In the genomic region with DNA sequence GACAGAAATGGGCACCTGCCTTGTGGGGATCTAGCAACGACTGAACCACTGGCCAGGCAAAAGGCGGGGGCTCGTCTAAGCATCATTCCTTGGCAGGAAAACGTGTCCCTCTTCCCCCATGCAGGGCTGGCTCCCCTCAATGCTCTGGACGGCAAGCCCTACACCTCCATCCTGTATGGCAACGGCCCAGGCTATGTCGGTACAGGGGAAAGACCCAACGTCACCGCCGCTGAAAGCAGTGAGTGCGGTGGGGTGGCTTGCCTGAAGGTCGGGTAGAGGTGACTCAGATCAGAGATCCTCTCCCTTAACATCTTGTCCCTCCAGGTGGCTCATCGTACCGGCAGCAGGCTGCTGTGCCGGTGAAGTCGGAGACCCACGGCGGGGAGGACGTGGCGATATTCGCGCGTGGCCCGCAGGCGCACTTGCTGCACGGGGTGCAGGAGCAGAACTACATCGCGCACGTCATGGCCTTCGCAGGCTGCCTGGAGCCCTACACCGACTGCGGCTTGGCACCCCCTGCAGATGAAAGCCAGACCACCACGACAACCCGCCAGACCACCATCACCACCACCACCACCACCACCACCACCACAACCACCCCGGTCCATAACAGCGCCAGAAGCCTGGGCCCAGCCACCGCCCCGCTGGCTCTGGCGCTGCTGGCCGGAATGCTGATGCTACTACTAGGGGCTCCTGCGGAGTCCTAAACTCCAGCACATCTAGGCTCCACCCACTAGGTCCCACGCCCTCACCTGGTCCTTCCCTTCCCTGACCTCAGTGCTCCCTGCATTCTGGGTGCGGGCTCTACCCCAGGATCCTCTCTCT, we compare ENCODE assay signal across 11 mouse cellular contexts. TPM values are rescaled to one million over a fixed set of nuclear protein-coding genes. Genes with fewer than 3 reads are reported as not detected.
A peak's percentile ranks its signal among the peaks of the same experiment; 100 is the strongest.
DNase-seq lines count a peak whose midpoint lies in the region; ATAC-seq lines count a peak whose summit lies in the region.
"Had no signal": no experiment of that assay in that cellular context is flagged by ENCODE, and none has a peak within 500 bp of the region (broad histone marks: within the 10 kb centered on the region; RNA-seq: fewer than 3 reads in every experiment).

No protein-coding gene starts in this region.

- H3K4me3 ChIP-seq in neural tube, embryonic 12.5 days = 0 out of 2 replicates have a peak overlapping the region, but pooled peaks have one; percentile 4
- H3K4me3 ChIP-seq: liver, embryonic 15.5 days had no signal

- 6% methylated on average over 43 of the region's 43 CpGs for WGBS in neural tube, embryonic 12.5 days

- no peaks in the 10 kb centered on the region for H3K9me3 ChIP-seq in neural tube, embryonic 12.5 days
- H3K9me3 ChIP-seq: liver, embryonic 15.5 days had no signal

- intact Hi-C loops in gastrocnemius, postnatal 14 days (cut with DNase I; ENCODE audit: low total_unique reads) = no loop called here

- DNase-seq in cerebellum, postnatal 36 days = peak; percentile 10 to 23
- DNase-seq in cerebellum, adult 11-12 months = no peak
- peak; percentile 42 for DNase-seq in thymus, postnatal 14 days
- DNase-seq in thymus, postnatal 0 days (ENCODE audit: low spot score) = no peak
- peak; percentile 17 to 21 for DNase-seq in layer of hippocampus, postnatal 14 days (ENCODE audit: low spot score in 2 of 2)
- DNase-seq in gastrocnemius, postnatal 14 days = no peak
- DNase-seq in urinary bladder, adult 2 months (ENCODE audit: low spot score) = no peak

- no peaks in the 10 kb centered on the region for H3K36me3 ChIP-seq in neural tube, embryonic 12.5 days
- H3K36me3 ChIP-seq: liver, embryonic 15.5 days had no signal

- no peak overlapping the region for H3K27ac ChIP-seq in neural tube, embryonic 12.5 days
- H3K27ac ChIP-seq: liver, embryonic 15.5 days had no signal

- no peaks in the 10 kb centered on the region for H3K4me1 ChIP-seq in neural tube, embryonic 12.5 days
- H3K4me1 ChIP-seq: liver, embryonic 15.5 days had no signal

- H3K9ac ChIP-seq in neural tube, embryonic 12.5 days = no peak overlapping the region
- H3K9ac ChIP-seq: liver, embryonic 15.5 days had no signal

- H3K27me3 ChIP-seq in neural tube, embryonic 12.5 days (replicated peaks) = peaks cover 37% of the 10 kb centered on the region

- ATAC-seq in neural tube, embryonic 12.5 days (ENCODE audit: low FRiP score, low read depth) = peak; percentile 33; the same call in 1 of the 2 replicates

- H3K4me2 ChIP-seq in neural tube, embryonic 12.5 days (replicated peaks) = peak overlapping the region; percentile 45
- H3K4me2 ChIP-seq: liver, embryonic 15.5 days had no signal

RNA-seq across cellular contexts. Expression of gene Akp3, which starts 2.6 kb away (rescaled TPM):
- polyA plus RNA-seq in thymus, postnatal 0 days (2015; fragmentation: Nextera tagmentation; extraction: Ambion mirVana) = 0.26 and 0.60 TPM in 2 replicates
- total RNA-seq in layer of hippocampus, postnatal 14 days (2021) = not detected
- not detected in 2 replicates for polyA plus RNA-seq in neural tube, embryonic 12.5 days (2016; fragmentation: Nextera tagmentation; extraction: Ambion mirVana)
- total RNA-seq in gastrocnemius, postnatal 14 days (2021) = not detected
- 0.04 TPM in 1 of 2 replicates, not detected in the other for polyA plus RNA-seq in urinary bladder, adult 2 months (2012; rRNA removed)
- total RNA-seq: common myeloid progenitor, adult 5-6 weeks had no signal
- polyA plus RNA-seq: liver, embryonic 15.5 days had no signal

RNA-seq across cellular contexts. Expression of gene Alpi, which starts 26.0 kb away (rescaled TPM):
- polyA plus RNA-seq in thymus, postnatal 0 days (2015; fragmentation: Nextera tagmentation; extraction: Ambion mirVana) = 0.22 and 0.28 TPM in 2 replicates
- under 1 TPM in 1 of 2 experiments, not detected in 1; 0.14 TPM for total RNA-seq in layer of hippocampus, postnatal 14 days (2021)
- not detected in 2 replicates for polyA plus RNA-seq in neural tube, embryonic 12.5 days (2016; fragmentation: Nextera tagmentation; extraction: Ambion mirVana)
- not detected for total RNA-seq in gastrocnemius, postnatal 14 days (2021)
- 0.06 TPM in 1 of 2 replicates, not detected in the other for polyA plus RNA-seq in urinary bladder, adult 2 months (2012; rRNA removed)
- total RNA-seq: common myeloid progenitor, adult 5-6 weeks had no signal

RNA-seq across cellular contexts. Expression of gene Ecel1, which starts 28.9 kb away (rescaled TPM):
- 0.32 and 0.55 TPM in 2 replicates for polyA plus RNA-seq in thymus, postnatal 0 days (2015; fragmentation: Nextera tagmentation; extraction: Ambion mirVana)
- total RNA-seq in layer of hippocampus, postnatal 14 days (2021) = 1 to 10 TPM; 3.6 to 4.4 TPM
- 65.3 and 70.1 TPM in 2 replicates for polyA plus RNA-seq in neural tube, embryonic 12.5 days (2016; fragmentation: Nextera tagmentation; extraction: Ambion mirVana)
- total RNA-seq in gastrocnemius, postnatal 14 days (2021) = not detected
- 0.10 TPM in 1 of 2 replicates, not detected in the other for polyA plus RNA-seq in urinary bladder, adult 2 months (2012; rRNA removed)
- total RNA-seq: common myeloid progenitor, adult 5-6 weeks had no signal
- polyA plus RNA-seq: liver, embryonic 15.5 days had no signal

RNA-seq across cellular contexts. Expression of gene Alppl2, which starts 37.7 kb away (rescaled TPM):
- 0.33 and 0.46 TPM in 2 replicates for polyA plus RNA-seq in thymus, postnatal 0 days (2015; fragmentation: Nextera tagmentation; extraction: Ambion mirVana)
- not detected for total RNA-seq in layer of hippocampus, postnatal 14 days (2021)
- polyA plus RNA-seq in neural tube, embryonic 12.5 days (2016; fragmentation: Nextera tagmentation; extraction: Ambion mirVana) = not detected in 2 replicates
- total RNA-seq in gastrocnemius, postnatal 14 days (2021) = not detected
- not detected in 2 replicates for polyA plus RNA-seq in urinary bladder, adult 2 months (2012; rRNA removed)
- total RNA-seq: common myeloid progenitor, adult 5-6 weeks had no signal
- polyA plus RNA-seq: liver, embryonic 15.5 days; stomach, embryonic 16.5 days had no signal

RNA-seq across cellular contexts. Expression of gene Prss56, which starts 55.7 kb away (rescaled TPM):
- 0.10 and 0.36 TPM in 2 replicates for polyA plus RNA-seq in thymus, postnatal 0 days (2015; fragmentation: Nextera tagmentation; extraction: Ambion mirVana)
- total RNA-seq in layer of hippocampus, postnatal 14 days (2021) = under 1 TPM; 0.62 to 0.91 TPM
- polyA plus RNA-seq in neural tube, embryonic 12.5 days (2016; fragmentation: Nextera tagmentation; extraction: Ambion mirVana) = 2.7 and 4.6 TPM in 2 replicates
- total RNA-seq in gastrocnemius, postnatal 14 days (2021) = not detected
- polyA plus RNA-seq in urinary bladder, adult 2 months (2012; rRNA removed) = not detected in 2 replicates
- total RNA-seq: common myeloid progenitor, adult 5-6 weeks had no signal
- polyA plus RNA-seq: liver, embryonic 15.5 days; stomach, embryonic 16.5 days had no signal

Comparison
In these comparisons a context has a peak if more than half of its experiments do, and no peak if none do; other contexts are left out.
1. DNase-seq: peak in cerebellum, postnatal 36 days (2 of 2), thymus, postnatal 14 days (single experiment) and layer of hippocampus, postnatal 14 days (2 of 2); none in cerebellum, adult 11-12 months (single experiment), thymus, postnatal 0 days (single experiment), gastrocnemius, postnatal 14 days (single experiment) and urinary bladder, adult 2 months (single experiment).
2. RNA of gene Ecel1, which starts 28.9 kb away (polyA plus RNA-seq): 65.3 to 70.1 TPM in neural tube, embryonic 12.5 days; 0.32 to 0.55 TPM in thymus, postnatal 0 days and 0.10 TPM in urinary bladder, adult 2 months; every median in the first group is over 10 times any median in the second.